Comparison of ENCODE assay signal across 22 mouse cellular contexts in genomic region chr7:19704475-19704874, GRCm38 (mm10). TPM values are rescaled to one million over a fixed set of nuclear protein-coding genes. Genes with fewer than 3 reads are reported as not detected.
DNase-seq lines count a peak whose midpoint lies in the region; TF ChIP-seq lines count a peak whose summit lies in the region.
"Had no signal": no experiment of that assay in that cellular context is flagged by ENCODE, and none has a peak within 500 bp of the region (broad histone marks: within the 10 kb centered on the region; RNA-seq: fewer than 3 reads in every experiment).

No protein-coding gene starts in this region.

- TF ChIP-seq EP300 in MEL (IDR thresholded peaks at IDR 0.05; ENCODE audit: low read depth in 1 of 2, low read length in 2 of 2): peak; percentile 15 to 53; a peak in 1 of 4 replicates

- H3K79me2 ChIP-seq in MEL (ENCODE audit: control insufficient read depth, insufficient read depth, low read length, poor library complexity): no peaks in the 10 kb centered on the region; the same call in 1 of the 2 replicates

- peaks cover 0 to 22% of the 10 kb centered on the region in 2 experiments; a peak in 2 of 4 replicates for H3K4me1 ChIP-seq in MEL (ENCODE audit: control insufficient read depth in 1 of 2, insufficient read depth in 2 of 2, low read length in 2 of 2)

- no peak overlapping the region for H3K9ac ChIP-seq in MEL (ENCODE audit: control insufficient read depth, low read depth, low read length, poor library complexity, severe bottlenecking)

- H3K9me3 ChIP-seq in MEL (replicated peaks; ENCODE audit: insufficient read depth, low read length): no peaks in the 10 kb centered on the region
- H3K9me3 ChIP-seq: G1E had no signal

- no peak for TF ChIP-seq RAD21 in MEL (IDR thresholded peaks at IDR 0.05; ENCODE audit: low read depth, low read length)

- H3K36me3 ChIP-seq in MEL (ENCODE audit: control insufficient read depth in 1 of 2, insufficient read depth in 2 of 2, low read length in 2 of 2): peaks cover 13 to 16% of the 10 kb centered on the region in 2 experiments

- DNase-seq in MEL (ENCODE audit: low read depth, low spot score): no peak
- DNase-seq in lung, postnatal 4 days: no peak
- DNase-seq: adrenal gland, adult 2 months; adrenal gland, adult 8-10 months; adrenal gland, postnatal 10 days; adrenal gland, postnatal 14 days; adrenal gland, postnatal 25 days; adrenal gland, postnatal 36 days; B cell, adult 2 months; cerebellum, adult 11 months; cerebellum, adult 11-12 months; cerebellum, adult 18-20 months; cerebellum, adult 2 months; cerebellum, adult 8-10 months had no signal

- no peak for TF ChIP-seq POLR2A in MEL (IDR thresholded peaks at IDR 0.05; ENCODE audit: control insufficient read depth in 1 of 2, insufficient read depth in 1 of 2, low read depth in 1 of 2, low read length in 2 of 2, poor library complexity in 1 of 2)

- H3K27me3 ChIP-seq in MEL (ENCODE audit: control insufficient read depth in 1 of 2, insufficient read depth in 2 of 2, low read length in 2 of 2): no peaks in the 10 kb centered on the region
- H3K27me3 ChIP-seq: CH12.LX, Patski had no signal

- no peak overlapping the region for H3K27ac ChIP-seq in MEL (ENCODE audit: control insufficient read depth, low read depth, low read length)

- no peak for TF ChIP-seq CTCF in MEL (IDR thresholded peaks at IDR 0.05 in 2 of 3, conservative IDR thresholded peaks at IDR 0.05 in 1 of 3; ENCODE audit: control insufficient read depth in 1 of 3, insufficient read depth in 1 of 3, low read depth in 2 of 3, low read length in 3 of 3, poor library complexity in 1 of 3, severe bottlenecking in 1 of 3)

- no peak overlapping the region for H3K4me3 ChIP-seq in MEL (ENCODE audit: control insufficient read depth in 1 of 2, insufficient read depth in 1 of 2, low read depth in 2 of 2, low read length in 2 of 2)

TF ChIP-seq in MEL, 35 proteins besides CTCF, POLR2A, EP300 and RAD21:
- TF ChIP-seq POLR2AphosphoS5 (IDR thresholded peaks at IDR 0.05; ENCODE audit: borderline replicate concordance, low read depth, low read length) (no peak), TBP (IDR thresholded peaks at IDR 0.05; ENCODE audit: low read depth, low read length) (0 out of 2 replicates have a peak, but pooled peaks have one; percentile 19), ELF1 (IDR thresholded peaks at IDR 0.05; ENCODE audit: low read depth, low read length) (no peak), MYB (IDR thresholded peaks at IDR 0.05; ENCODE audit: low read depth, low read length) (no peak), TCF12 (IDR thresholded peaks at IDR 0.05; ENCODE audit: low read depth, low read length) (peak; percentile 63; the same call in 1 of the 2 replicates), E2F4 (IDR thresholded peaks at IDR 0.05; ENCODE audit: borderline replicate concordance, low read depth, low read length) (no peak), GABPA (IDR thresholded peaks at IDR 0.05; ENCODE audit: low read depth, low read length) (no peak), ETS1 (IDR thresholded peaks at IDR 0.05; ENCODE audit: low read depth, low read length) (0 out of 2 replicates have a peak, but pooled peaks have one; percentile 11), USF2 (IDR thresholded peaks at IDR 0.05; ENCODE audit: borderline replicate concordance in 1 of 2, insufficient read depth in 1 of 2, low read depth in 1 of 2, low read length in 2 of 2) (no peak), UBTF (IDR thresholded peaks at IDR 0.05; ENCODE audit: borderline replicate concordance, insufficient read depth, low read depth, low read length) (no peak), MYC (IDR thresholded peaks at IDR 0.05; ENCODE audit: low read depth, low read length) (no peak), BHLHE40 (IDR thresholded peaks at IDR 0.05; ENCODE audit: borderline replicate concordance, low read depth, low read length) (no peak)

RNA-seq across cellular contexts. Expression of gene Apoe, which starts 5.5 kb away (rescaled TPM):
- total RNA-seq in MEL (2012; rRNA removed): 22.6 and 33.3 TPM in 2 replicates
- polyA plus RNA-seq in MEL (2012; ENCODE audit: insufficient read depth in 1 of 2, insufficient read length in 2 of 2, low read depth in 1 of 2, low replicate concordance in 2 of 2, missing spikeins in 1 of 2): 10 to 100 TPM in 1 of 2 experiments, not detected in 1; 61.4 TPM

RNA-seq across cellular contexts. Expression of gene Tomm40, which starts 10.8 kb away (rescaled TPM):
- total RNA-seq in MEL (2012; rRNA removed): 288 and 294 TPM in 2 replicates
- polyA plus RNA-seq in MEL (2012; ENCODE audit: insufficient read depth in 1 of 2, insufficient read length in 2 of 2, low read depth in 1 of 2, low replicate concordance in 2 of 2, missing spikeins in 1 of 2): 100 to 1,000 TPM in 1 of 2 experiments, not detected in 1; 403 TPM

RNA-seq across cellular contexts. Expression of gene Apoc1, which starts 12.0 kb away (rescaled TPM):
- not detected in 2 replicates for total RNA-seq in MEL (2012; rRNA removed)
- under 1 TPM in 1 of 2 experiments, not detected in 1; 0.35 TPM for polyA plus RNA-seq in MEL (2012; ENCODE audit: insufficient read depth in 1 of 2, insufficient read length in 2 of 2, low read depth in 1 of 2, low replicate concordance in 2 of 2, missing spikeins in 1 of 2)
- total RNA-seq: CH12.LX had no signal
- polyA plus RNA-seq: activated CD4-positive, CD25-positive, alpha-beta regulatory T cell, adult 4 months; C2C12; CD4-positive, CD25-positive, alpha-beta regulatory T cell, adult 4 months had no signal

RNA-seq across cellular contexts. Expression of gene Apoc4, which starts 23.2 kb away (rescaled TPM):
- total RNA-seq in MEL (2012; rRNA removed): not detected in 2 replicates
- not detected for polyA plus RNA-seq in MEL (2012; ENCODE audit: insufficient read depth in 1 of 2, insufficient read length in 2 of 2, low read depth in 1 of 2, low replicate concordance in 2 of 2, missing spikeins in 1 of 2)
- total RNA-seq: CH12.LX had no signal
- polyA plus RNA-seq: brain, embryonic 14.5 days; C2C12; cerebellum, adult 2 months had no signal

RNA-seq across cellular contexts. Expression of gene Gm44805, which starts 23.3 kb away (rescaled TPM):
- total RNA-seq in MEL (2012; rRNA removed): not detected in 2 replicates
- not detected for polyA plus RNA-seq in MEL (2012; ENCODE audit: insufficient read depth in 1 of 2, insufficient read length in 2 of 2, low read depth in 1 of 2, low replicate concordance in 2 of 2, missing spikeins in 1 of 2)
- total RNA-seq: CH12.LX, ES-E14, G1E had no signal
- polyA plus RNA-seq: activated CD4-positive, CD25-positive, alpha-beta regulatory T cell, adult 4 months; brain, embryonic 14.5 days; C2C12; CD4-positive, CD25-positive, alpha-beta regulatory T cell, adult 4 months; cerebellum, adult 2 months; G1E; Patski had no signal
